Comparison of ENCODE assay signal across 10 mouse cellular contexts in the genomic region with DNA sequence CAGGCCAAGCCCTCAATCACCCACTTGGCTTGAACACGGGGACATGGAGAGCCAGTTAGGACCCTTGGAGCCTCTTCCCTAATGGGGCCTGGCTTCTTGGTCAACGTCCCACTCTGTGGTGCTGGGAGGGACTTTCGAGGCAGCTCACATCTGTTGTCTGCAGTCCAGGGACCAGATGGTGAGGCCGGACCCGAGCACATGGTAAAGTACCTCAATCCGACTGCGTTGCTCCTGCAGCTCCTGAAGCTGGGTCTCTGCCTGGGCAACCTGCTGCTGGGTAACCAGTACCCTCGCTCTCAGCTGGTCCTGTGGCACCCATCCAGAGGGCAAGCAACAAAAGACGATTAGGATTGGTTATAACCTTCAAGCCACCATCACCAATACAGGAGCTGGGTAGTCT. TPM values are rescaled to one million over a fixed set of nuclear protein-coding genes. Genes with fewer than 3 reads are reported as not detected.
A peak's percentile ranks its signal among the peaks of the same experiment; 100 is the strongest.
DNase-seq lines count a peak whose midpoint lies in the region; ATAC-seq and TF ChIP-seq lines count a peak whose summit lies in the region.
"Had no signal": no experiment of that assay in that cellular context is flagged by ENCODE, and none has a peak within 500 bp of the region (broad histone marks: within the 10 kb centered on the region; RNA-seq: fewer than 3 reads in every experiment).

No protein-coding gene starts in this region.

- H3K4me2 ChIP-seq in kidney, embryonic 16.5 days (replicated peaks; ENCODE audit: low read depth, low read length) = no peak overlapping the region

- H3K4me1 ChIP-seq in kidney, embryonic 16.5 days (ENCODE audit: insufficient read depth, low read length) = peaks cover 42% of the 10 kb centered on the region
- peaks cover 27% of the 10 kb centered on the region for H3K4me1 ChIP-seq in kidney, adult 2 months (ENCODE audit: control insufficient read depth, insufficient read depth, low read length)
- peaks cover 15% of the 10 kb centered on the region for H3K4me1 ChIP-seq in testis, adult 2 months (ENCODE audit: control insufficient read depth, insufficient read depth, low read length)

- no peak overlapping the region for H3K4me3 ChIP-seq in kidney, embryonic 16.5 days (ENCODE audit: low read length)
- no peak overlapping the region for H3K4me3 ChIP-seq in kidney, adult 2 months (ENCODE audit: insufficient read depth, low read depth, low read length)
- no peak overlapping the region for H3K4me3 ChIP-seq in testis, adult 2 months (ENCODE audit: control insufficient read depth, low read depth, low read length)
- H3K4me3 ChIP-seq: hindbrain, embryonic 15.5 days had no signal

- no peak for TF ChIP-seq CTCF in kidney, adult 2 months (conservative IDR thresholded peaks at IDR 0.05; ENCODE audit: insufficient read depth, insufficient read length, low read depth, low read length)
- no peak for TF ChIP-seq CTCF in testis, adult 2 months (IDR thresholded peaks at IDR 0.05; ENCODE audit: control insufficient read depth, insufficient read depth, insufficient replicate concordance, low read depth, low read length)

- peaks cover 28% of the 10 kb centered on the region for H3K36me3 ChIP-seq in kidney, embryonic 16.5 days (ENCODE audit: insufficient read depth, low read length)
- peaks cover 4% of the 10 kb centered on the region for H3K36me3 ChIP-seq in kidney, adult 2 months (ENCODE audit: control insufficient read depth, insufficient read depth, low read length)
- no peaks in the 10 kb centered on the region for H3K36me3 ChIP-seq in testis, adult 2 months (ENCODE audit: control insufficient read depth, insufficient read depth, low read length)

- H3K27ac ChIP-seq in kidney, embryonic 16.5 days (ENCODE audit: low read length) = no peak overlapping the region
- H3K27ac ChIP-seq in kidney, adult 2 months (ENCODE audit: insufficient read depth, low read depth, low read length) = no peak overlapping the region
- peak overlapping the region; percentile 51; the same call in 1 of the 2 replicates for H3K27ac ChIP-seq in testis, adult 2 months (ENCODE audit: control insufficient read depth, insufficient read depth, low read depth, low read length)

- H3K9ac ChIP-seq in kidney, embryonic 16.5 days (replicated peaks; ENCODE audit: low read length) = peak overlapping the region; percentile 19; the same call in 1 of the 2 replicates
- H3K9ac ChIP-seq: hindbrain, embryonic 15.5 days had no signal

- peak; percentile 21 for DNase-seq in cerebellum, adult 11 months
- DNase-seq in cerebellum, postnatal 36 days = no peak
- no peak for DNase-seq in kidney, adult 2 months
- no peak for DNase-seq in testis, postnatal 10 days (ENCODE audit: low spot score)
- no peak for DNase-seq in adrenal gland, adult 18-20 months (ENCODE audit: low spot score in 2 of 2)
- DNase-seq in layer of hippocampus, postnatal 14 days (ENCODE audit: low spot score in 2 of 2) = no peak
- DNase-seq: adrenal gland, postnatal 14 days had no signal

- H3K9me3 ChIP-seq in kidney, embryonic 16.5 days (ENCODE audit: low read length) = peaks cover 6% of the 10 kb centered on the region; the same call in 1 of the 2 replicates
- H3K9me3 ChIP-seq: hindbrain, embryonic 15.5 days had no signal

- no peaks in the 10 kb centered on the region for H3K27me3 ChIP-seq in kidney, embryonic 16.5 days (ENCODE audit: insufficient read depth, low read length)
- H3K27me3 ChIP-seq in kidney, adult 2 months (replicated peaks; ENCODE audit: control insufficient read depth, insufficient read depth, low read length) = no peaks in the 10 kb centered on the region
- no peaks in the 10 kb centered on the region for H3K27me3 ChIP-seq in testis, adult 2 months (ENCODE audit: control insufficient read depth, insufficient read depth, low read length)
- H3K27me3 ChIP-seq: hindbrain, embryonic 15.5 days had no signal

- ATAC-seq in kidney, embryonic 16.5 days (ENCODE audit: low FRiP score, low TSS enrichment) = no peak

- TF ChIP-seq POLR2A in kidney, adult 2 months (IDR thresholded peaks at IDR 0.05; ENCODE audit: low read depth, low read length) = no peak
- no peak for TF ChIP-seq POLR2A in testis, adult 2 months (IDR thresholded peaks at IDR 0.05; ENCODE audit: control insufficient read depth, low read depth, low read length)

- WGBS in kidney, embryonic 16.5 days = 69% methylated on average over 9 of the region's 9 CpGs
- 82% methylated on average over 9 of the region's 9 CpGs for WGBS in kidney, adult 2 months

RNA-seq across cellular contexts. Expression of gene Trim47, which starts 1.0 kb away (rescaled TPM):
- polyA plus RNA-seq in kidney, embryonic 16.5 days (2015; fragmentation: Nextera tagmentation; extraction: Ambion mirVana) = 23.9 and 31.2 TPM in 2 replicates
- 34.9 and 39.6 TPM in 2 replicates for polyA plus RNA-seq in kidney, adult 2 months (2012; rRNA removed)
- polyA plus RNA-seq in testis, adult 2 months (2012; rRNA removed) = 6.6 and 8.3 TPM in 2 replicates
- 10 to 100 TPM; 14.6 to 23.5 TPM for total RNA-seq in adrenal gland, adult 18-20 months (2021)
- 1 to 10 TPM; 5.7 to 7.8 TPM for total RNA-seq in layer of hippocampus, postnatal 14 days (2021)

RNA-seq across cellular contexts. Expression of gene Trim65, which starts 2.9 kb away (rescaled TPM):
- polyA plus RNA-seq in kidney, embryonic 16.5 days (2015; fragmentation: Nextera tagmentation; extraction: Ambion mirVana) = 4.9 and 6.3 TPM in 2 replicates
- 9.5 and 9.6 TPM in 2 replicates for polyA plus RNA-seq in kidney, adult 2 months (2012; rRNA removed)
- polyA plus RNA-seq in testis, adult 2 months (2012; rRNA removed) = 0.57 and 0.63 TPM in 2 replicates
- 10 to 100 TPM; 12.9 to 13.1 TPM for total RNA-seq in adrenal gland, adult 18-20 months (2021)
- total RNA-seq in layer of hippocampus, postnatal 14 days (2021) = 1 to 10 TPM; 6.0 to 6.6 TPM

RNA-seq across cellular contexts. Expression of gene Mrpl38, which starts 10.7 kb away (rescaled TPM):
- 119 and 120 TPM in 2 replicates for polyA plus RNA-seq in kidney, embryonic 16.5 days (2015; fragmentation: Nextera tagmentation; extraction: Ambion mirVana)
- polyA plus RNA-seq in kidney, adult 2 months (2012; rRNA removed) = 69.9 and 70.7 TPM in 2 replicates
- 51.3 and 54.5 TPM in 2 replicates for polyA plus RNA-seq in testis, adult 2 months (2012; rRNA removed)
- 100 to 1,000 TPM; 106 to 115 TPM for total RNA-seq in adrenal gland, adult 18-20 months (2021)
- total RNA-seq in layer of hippocampus, postnatal 14 days (2021) = 10 to 100 TPM; 55.3 to 63.7 TPM

RNA-seq across cellular contexts. Expression of gene Fbf1, which starts 40.0 kb away (rescaled TPM):
- 38.7 and 45.6 TPM in 2 replicates for polyA plus RNA-seq in kidney, embryonic 16.5 days (2015; fragmentation: Nextera tagmentation; extraction: Ambion mirVana)
- 24.0 TPM in 2 replicates for polyA plus RNA-seq in kidney, adult 2 months (2012; rRNA removed)
- polyA plus RNA-seq in testis, adult 2 months (2012; rRNA removed) = 48.2 and 55.9 TPM in 2 replicates
- 10 to 100 TPM; 30.9 to 42.1 TPM for total RNA-seq in adrenal gland, adult 18-20 months (2021)
- 100 to 1,000 TPM in 1 of 2 experiments, 10 to 100 TPM in 1; 87.9 to 102 TPM for total RNA-seq in layer of hippocampus, postnatal 14 days (2021)

RNA-seq across cellular contexts. Expression of gene Wbp2, which starts 41.2 kb away (rescaled TPM):
- 99.4 and 123 TPM in 2 replicates for polyA plus RNA-seq in kidney, embryonic 16.5 days (2015; fragmentation: Nextera tagmentation; extraction: Ambion mirVana)
- 391 and 392 TPM in 2 replicates for polyA plus RNA-seq in kidney, adult 2 months (2012; rRNA removed)
- 253 and 269 TPM in 2 replicates for polyA plus RNA-seq in testis, adult 2 months (2012; rRNA removed)
- 100 to 1,000 TPM; 163 to 187 TPM for total RNA-seq in adrenal gland, adult 18-20 months (2021)
- 100 to 1,000 TPM; 287 to 295 TPM for total RNA-seq in layer of hippocampus, postnatal 14 days (2021)
